Mouse (Mus musculus) embryonic fibroblast, embryonic 13.5 days (primary cell): ENCODE measurements at regions not wholly inside any gene's neighbourhood (a gene's known extent, or its start where the extent isn't known, plus 50 kb on each side); places are given as distances from the start of the nearest gene placed in this dataset.

ENCODE experiments used
- CTCF ChIP-seq: IDR thresholded peaks from 2 replicates; pipeline ENCODE4 v1.5.1; 2011; ENCODE audit warnings: mild to moderate bottlenecking, control low read depth, low read length, moderate library complexity, borderline replicate concordance; ENCODE audit not compliant: insufficient read depth
- POLR2A ChIP-seq: IDR thresholded peaks from 2 replicates; pipeline ENCODE4 v1.6.1; 2011; ENCODE audit warnings: low read depth, mild to moderate bottlenecking, control low read depth, low read length, moderate library complexity

DNA sequence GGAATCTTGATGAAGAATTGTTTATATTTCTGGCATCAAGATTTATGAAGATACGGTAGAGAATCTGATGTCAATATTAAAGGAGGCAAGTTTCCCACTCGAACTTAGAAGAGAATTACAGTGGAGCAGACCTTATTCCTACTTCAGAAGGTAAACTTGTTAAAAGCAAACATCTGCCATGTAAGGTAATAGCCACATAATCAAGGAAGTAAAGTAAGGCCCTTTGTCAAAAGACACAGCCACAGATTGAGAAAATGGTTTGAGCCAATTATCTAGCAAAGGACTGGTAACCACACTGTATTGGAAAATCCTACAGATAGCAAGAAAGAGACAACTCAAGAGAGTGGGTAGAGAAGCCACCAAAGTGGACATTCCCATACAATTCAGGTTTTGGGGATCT is 111.4 kb upstream of the Gm5148 start:
- TF ChIP-seq POLR2A: no peak
- TF ChIP-seq CTCF: no peak
